Mouse (Mus musculus): Measurements from ENCODE around the gene Fibcd1. TPM values are rescaled to one million over a fixed set of nuclear protein-coding genes. Genes with fewer than 3 reads are reported as not detected.

Fibcd1 gene
- polyA plus RNA-seq, 1 experiment = 0.20 TPM

- Histone ChIP-seq H3K4me1 (ENCODE audit: control insufficient read depth, insufficient read depth, insufficient read length) (no peaks in the 10 kb centered on the region), H3K27me3 (ENCODE audit: control insufficient read depth, insufficient read depth, low read length) (no peaks in the 10 kb centered on the region; the same call in 1 of the 2 replicates), H3K36me3 (ENCODE audit: control insufficient read depth, insufficient read depth, low read length) (no peaks in the 10 kb centered on the region), H3K4me3 (ENCODE audit: extremely low read depth, insufficient read depth, insufficient read length) (no peak overlapping the region), H3K27ac (ENCODE audit: insufficient read depth, low read length) (no peak overlapping the region)
- TF ChIP-seq CTCF (IDR thresholded peaks at IDR 0.05; ENCODE audit: extremely low read depth, insufficient read depth, insufficient read length, insufficient replicate concordance) (no peak), POLR2A (IDR thresholded peaks at IDR 0.05; ENCODE audit: low read depth, low read length) (no peak)
- WGBS = 92% methylated on average over 5 of the region's 5 CpGs
- DNase-seq (ENCODE audit: low read depth in 1 of 2, low spot score in 2 of 2) = no peak
Measured at GRCm38 (mm10) chr2:31869692-31870091, 23.9 kb upstream of the Fibcd1 start.

- H3K4me1 ChIP-seq (ENCODE audit: control insufficient read depth, insufficient read depth, insufficient read length) = no peaks in the 10 kb centered on the region
- H3K27me3 ChIP-seq (ENCODE audit: control insufficient read depth, insufficient read depth, low read length) = no peaks in the 10 kb centered on the region; the same call in 1 of the 2 replicates
- no peaks in the 10 kb centered on the region for H3K36me3 ChIP-seq (ENCODE audit: control insufficient read depth, insufficient read depth, low read length)
- no peak for DNase-seq (ENCODE audit: low read depth in 1 of 2, low spot score in 2 of 2)
- no peak overlapping the region for H3K27ac ChIP-seq (ENCODE audit: insufficient read depth, low read length)
- 84% methylated on average over 10 of the region's 10 CpGs for WGBS
- no peak for TF ChIP-seq CTCF (IDR thresholded peaks at IDR 0.05; ENCODE audit: extremely low read depth, insufficient read depth, insufficient read length, insufficient replicate concordance)
- no peak for TF ChIP-seq POLR2A (IDR thresholded peaks at IDR 0.05; ENCODE audit: low read depth, low read length)
- H3K4me3 ChIP-seq (ENCODE audit: extremely low read depth, insufficient read depth, insufficient read length) = no peak overlapping the region
Measured at GRCm38 (mm10) chr2:31868538-31869164, 22.8 kb upstream of the Fibcd1 start.

- no peak overlapping the region for H3K4me3 ChIP-seq (ENCODE audit: extremely low read depth, insufficient read depth, insufficient read length)
- no peak for TF ChIP-seq POLR2A (IDR thresholded peaks at IDR 0.05; ENCODE audit: low read depth, low read length)
- no peak for TF ChIP-seq CTCF (IDR thresholded peaks at IDR 0.05; ENCODE audit: extremely low read depth, insufficient read depth, insufficient read length, insufficient replicate concordance)
- 89% methylated on average over 8 of the region's 8 CpGs for WGBS
- H3K27me3 ChIP-seq (ENCODE audit: control insufficient read depth, insufficient read depth, low read length) = no peaks in the 10 kb centered on the region; the same call in 1 of the 2 replicates
- no peaks in the 10 kb centered on the region for H3K4me1 ChIP-seq (ENCODE audit: control insufficient read depth, insufficient read depth, insufficient read length)
- H3K27ac ChIP-seq (ENCODE audit: insufficient read depth, low read length) = no peak overlapping the region
- no peak for DNase-seq (ENCODE audit: low read depth in 1 of 2, low spot score in 2 of 2)
- H3K36me3 ChIP-seq (ENCODE audit: control insufficient read depth, insufficient read depth, low read length) = no peaks in the 10 kb centered on the region
Measured at GRCm38 (mm10) chr2:31867773-31868537, 22.1 kb upstream of the Fibcd1 start.

GRCm38 (mm10) chr2:31865794-31866193 is 20.0 kb upstream of the Fibcd1 start:
- H3K4me1 ChIP-seq (ENCODE audit: control insufficient read depth, insufficient read depth, insufficient read length) = no peaks in the 10 kb centered on the region
- no peak overlapping the region for H3K27ac ChIP-seq (ENCODE audit: insufficient read depth, low read length)
- no peak for DNase-seq (ENCODE audit: low read depth in 1 of 2, low spot score in 2 of 2)
- no peaks in the 10 kb centered on the region for H3K36me3 ChIP-seq (ENCODE audit: control insufficient read depth, insufficient read depth, low read length)
- no peak for TF ChIP-seq CTCF (IDR thresholded peaks at IDR 0.05; ENCODE audit: extremely low read depth, insufficient read depth, insufficient read length, insufficient replicate concordance)
- no peak for TF ChIP-seq POLR2A (IDR thresholded peaks at IDR 0.05; ENCODE audit: low read depth, low read length)
- no peak overlapping the region for H3K4me3 ChIP-seq (ENCODE audit: extremely low read depth, insufficient read depth, insufficient read length)
- 88% methylated on average over 2 of the region's 2 CpGs for WGBS
- no peaks in the 10 kb centered on the region; the same call in 1 of the 2 replicates for H3K27me3 ChIP-seq (ENCODE audit: control insufficient read depth, insufficient read depth, low read length)

GRCm38 (mm10) chr2:31865322-31865721 is 19.5 kb upstream of the Fibcd1 start:
- Histone ChIP-seq H3K4me3 (ENCODE audit: extremely low read depth, insufficient read depth, insufficient read length) (no peak overlapping the region), H3K4me1 (ENCODE audit: control insufficient read depth, insufficient read depth, insufficient read length) (no peaks in the 10 kb centered on the region), H3K36me3 (ENCODE audit: control insufficient read depth, insufficient read depth, low read length) (no peaks in the 10 kb centered on the region), H3K27ac (ENCODE audit: insufficient read depth, low read length) (no peak overlapping the region), H3K27me3 (ENCODE audit: control insufficient read depth, insufficient read depth, low read length) (no peaks in the 10 kb centered on the region; the same call in 1 of the 2 replicates)
- WGBS = 81% methylated on average over 4 of the region's 4 CpGs
- DNase-seq (ENCODE audit: low read depth in 1 of 2, low spot score in 2 of 2) = no peak
- TF ChIP-seq CTCF (IDR thresholded peaks at IDR 0.05; ENCODE audit: extremely low read depth, insufficient read depth, insufficient read length, insufficient replicate concordance) = no peak
- no peak for TF ChIP-seq POLR2A (IDR thresholded peaks at IDR 0.05; ENCODE audit: low read depth, low read length)

- Histone ChIP-seq H3K36me3 (ENCODE audit: control insufficient read depth, insufficient read depth, low read length) (no peaks in the 10 kb centered on the region), H3K4me3 (ENCODE audit: extremely low read depth, insufficient read depth, insufficient read length) (no peak overlapping the region), H3K27ac (ENCODE audit: insufficient read depth, low read length) (no peak overlapping the region), H3K27me3 (ENCODE audit: control insufficient read depth, insufficient read depth, low read length) (no peaks in the 10 kb centered on the region; the same call in 1 of the 2 replicates), H3K4me1 (ENCODE audit: control insufficient read depth, insufficient read depth, insufficient read length) (no peaks in the 10 kb centered on the region)
- WGBS = 90% methylated on average over 9 of the region's 9 CpGs
- DNase-seq (ENCODE audit: low read depth in 1 of 2, low spot score in 2 of 2) = no peak
- TF ChIP-seq POLR2A (IDR thresholded peaks at IDR 0.05; ENCODE audit: low read depth, low read length) (no peak), CTCF (IDR thresholded peaks at IDR 0.05; ENCODE audit: extremely low read depth, insufficient read depth, insufficient read length, insufficient replicate concordance) (no peak)
Measured at GRCm38 (mm10) chr2:31864891-31865290, 19.1 kb upstream of the Fibcd1 start.

Data from spleen, adult 2 months (tissue).